Mouse (Mus musculus) liver, embryonic 14.5 days (tissue): ENCODE measurements at regions not wholly inside any gene's neighbourhood (a gene's known extent, or its start where the extent isn't known, plus 50 kb on each side); places are given as distances from the start of the nearest gene placed in this dataset.

ENCODE experiments used
- ATAC-seq: fragments of 200-750 bp; cut with Nextera tagmentation; 2 replicates; pipeline ENCODE4 v1.8.0; 2017; ENCODE audit warnings: moderate number of reproducible peaks, mild to moderate bottlenecking, moderate library complexity; ENCODE audit not compliant: insufficient read depth
- DNase-seq, 3 experiments: peaks; one replicate each; pipeline ENCODE4 v3.0.0-alpha.2; 2012 to 2013; ENCODE audit warnings: low read depth in 3 of 3, low spot score in 3 of 3
- H3K27ac ChIP-seq: fragments of 300-500 bp; sonication (generic); 2 replicates; pipeline ENCODE4 v1.5.1; 2014; ENCODE audit warnings: moderate library complexity, mild to moderate bottlenecking, control low read depth, inconsistent platforms
- H3K27me3 ChIP-seq: fragments of 300-500 bp; sonication (generic); 2 replicates; pipeline ENCODE4 v1.6.1; 2014; ENCODE audit warnings: mild to moderate bottlenecking, low read length, moderate library complexity; ENCODE audit not compliant: control insufficient read depth, insufficient read depth
- H3K36me3 ChIP-seq: fragments of 300-500 bp; sonication (generic); replicated peaks from 2 replicates; pipeline ENCODE4 v1.6.1; 2014; ENCODE audit warnings: low read depth; ENCODE audit not compliant: control insufficient read depth, insufficient read depth
- H3K4me1 ChIP-seq, 2 experiments: fragments of 200-500 bp in 1 of 2; fragments of 300-500 bp in 1 of 2; sonication (generic) in 1 of 2; replicated peaks; 2 replicates each; pipeline ENCODE4 v1.6.1; 2012 to 2014; ENCODE audit warnings: antibody characterized with exemption in 1 of 2, inconsistent platforms in 1 of 2, low read length in 1 of 2; ENCODE audit not compliant: control insufficient read depth in 2 of 2, insufficient read depth in 2 of 2
- H3K4me2 ChIP-seq: fragments of 300-500 bp; sonication (generic); 2 replicates; pipeline ENCODE4 v1.6.1; 2014; ENCODE audit warnings: low read depth, mild to moderate bottlenecking, control low read depth, moderate library complexity
- H3K4me3 ChIP-seq, 2 experiments: fragments of 200-500 bp in 1 of 2; fragments of 300-500 bp in 1 of 2; sonication (generic) in 1 of 2; 2 replicates each; pipeline ENCODE4 v1.5.1; 2012 to 2014; ENCODE audit warnings: low read depth in 2 of 2, low read length in 2 of 2, mild to moderate bottlenecking in 2 of 2, control low read depth in 1 of 2, inconsistent platforms in 1 of 2, moderate library complexity in 1 of 2; ENCODE audit not compliant: insufficient read depth in 1 of 2
- H3K9ac ChIP-seq: fragments of 300-500 bp; sonication (generic); replicated peaks from 2 replicates; pipeline ENCODE4 v1.6.1; 2014; ENCODE audit warnings: mild to moderate bottlenecking, control low read depth, moderate library complexity
- H3K9me3 ChIP-seq: fragments of 300-500 bp; sonication (generic); 2 replicates; pipeline ENCODE4 v1.6.1; 2016; ENCODE audit warnings: low read length, mixed read lengths; ENCODE audit not compliant: control insufficient read depth
- CTCF ChIP-seq: IDR thresholded peaks from 2 replicates; pipeline ENCODE4 v1.5.1; 2016; ENCODE audit warnings: antibody characterized with exemption, low read depth, control low read depth
- EP300 ChIP-seq: IDR thresholded peaks from 2 replicates; pipeline ENCODE4 v1.6.1; 2016; ENCODE audit warnings: antibody characterized with exemption, low read depth
- WGBS: fragments of 180-500 bp; shearing (Covaris S2); extraction: QIAGEN DNeasy Blood & Tissue Kit; methylation state at CpG from one replicate; pipeline ENCODE4 v1.1.7; 2014; ENCODE audit not compliant: insufficient replicate concordance; 5-methylcytosine and 5-hydroxymethylcytosine counted together

DNA sequence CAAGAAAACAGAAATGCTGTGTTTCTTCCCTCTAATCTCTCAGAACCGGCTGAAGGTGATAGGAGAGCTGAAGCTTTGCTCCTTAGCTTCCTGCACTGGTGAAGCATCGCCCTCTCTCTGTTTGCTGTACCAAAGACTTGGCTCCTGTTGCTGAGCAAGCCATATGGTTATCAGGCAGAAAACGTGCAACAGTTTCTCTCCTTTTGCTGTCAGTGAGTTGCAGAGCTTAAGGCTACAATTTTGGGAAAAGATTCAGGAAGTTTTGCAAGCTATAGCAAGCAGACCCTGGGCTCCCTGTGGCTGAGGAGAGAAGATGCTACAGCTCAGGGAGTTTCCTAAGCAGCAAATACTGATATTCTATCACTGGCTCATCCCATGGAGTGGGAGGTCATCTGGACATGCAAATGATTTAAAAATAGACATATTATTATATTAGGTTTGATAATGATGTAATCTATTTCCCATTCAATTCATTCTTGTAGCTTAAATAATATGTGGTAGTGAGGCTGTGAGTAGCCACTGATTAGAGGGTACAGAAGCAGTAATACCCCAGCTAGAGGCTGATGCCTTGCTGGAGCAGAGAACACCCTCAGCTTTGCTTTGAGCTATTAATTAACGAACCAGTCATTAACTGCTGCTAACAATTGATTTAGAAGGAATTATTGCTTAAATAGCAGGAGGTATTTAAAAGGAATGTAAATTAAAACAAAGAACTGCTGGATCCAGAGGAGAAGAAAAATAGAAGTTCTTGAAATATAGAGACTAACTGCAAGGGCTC, 240.1 kb upstream of the Emcn start:
- Histone ChIP-seq H3K4me3 (no peak overlapping the region), H3K9me3 (no peaks in the 10 kb centered on the region), H3K4me1 (no peaks in the 10 kb centered on the region), H3K27ac (no peak overlapping the region), H3K27me3 (no peaks in the 10 kb centered on the region), H3K4me2 (no peak overlapping the region), H3K36me3 (no peaks in the 10 kb centered on the region), H3K9ac (no peak overlapping the region)
- DNase-seq (no peak), ATAC-seq (no peak)
- TF ChIP-seq CTCF (no peak), EP300 (no peak)
- 45% methylated on average over 4 of the region's 4 CpGs for WGBS

DNA sequence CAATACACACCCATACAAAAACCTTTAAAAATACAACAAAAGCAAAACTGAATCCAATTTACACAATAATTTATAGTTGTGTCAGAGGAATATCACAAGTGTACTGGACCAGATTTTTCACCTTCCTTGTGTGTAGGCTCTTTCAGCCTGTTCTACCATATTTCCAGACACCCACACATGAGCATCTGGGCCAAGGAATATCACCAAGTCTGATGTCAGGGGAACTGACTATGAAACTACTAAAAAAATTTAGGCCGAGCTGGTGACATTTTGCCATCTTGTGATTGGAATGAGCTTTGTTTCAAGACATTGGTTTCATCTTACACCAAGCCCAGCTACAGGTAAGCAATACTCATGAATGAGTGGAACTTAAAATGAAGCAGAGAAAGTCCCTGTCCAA, 234.9 kb upstream of the Emcn start:
- no peak overlapping the region for H3K4me2 ChIP-seq
- H3K9me3 ChIP-seq, result no peaks in the 10 kb centered on the region
- TF ChIP-seq CTCF, result no peak
- TF ChIP-seq EP300, result no peak
- ATAC-seq (no peak), DNase-seq (no peak)
- no peak overlapping the region for H3K9ac ChIP-seq
- no peaks in the 10 kb centered on the region for H3K4me1 ChIP-seq
- no peak overlapping the region for H3K4me3 ChIP-seq
- H3K27me3 ChIP-seq, result no peaks in the 10 kb centered on the region
- H3K27ac ChIP-seq, result no peak overlapping the region
- no peaks in the 10 kb centered on the region for H3K36me3 ChIP-seq
- WGBS, result 62% methylated on average over 1 of the region's 1 CpGs

DNA sequence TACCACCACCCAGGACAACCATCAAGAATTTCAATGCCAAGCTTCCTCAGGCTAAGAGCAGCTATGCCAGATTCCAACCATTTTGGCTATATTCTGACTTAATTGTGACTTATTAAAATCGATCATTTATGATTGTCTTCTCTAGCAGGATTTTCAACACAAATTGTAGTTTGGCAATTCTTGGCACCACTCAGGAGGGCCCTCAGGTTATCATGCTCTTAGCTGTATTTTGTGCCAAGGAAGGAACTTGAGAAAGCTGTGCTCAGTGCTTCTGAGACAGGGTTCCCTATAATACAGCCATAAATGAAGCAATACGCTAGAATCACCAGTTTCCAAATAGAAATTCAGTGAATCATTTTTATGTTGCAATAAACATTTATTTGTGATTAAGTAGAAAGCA, 232.7 kb upstream of the Emcn start:
- H3K36me3 ChIP-seq, result no peaks in the 10 kb centered on the region
- H3K9me3 ChIP-seq, result no peaks in the 10 kb centered on the region
- H3K4me3 ChIP-seq, result no peak overlapping the region
- ATAC-seq (no peak), DNase-seq (no peak)
- no peaks in the 10 kb centered on the region for H3K27me3 ChIP-seq
- 70% methylated on average over 2 of the region's 2 CpGs for WGBS
- TF ChIP-seq EP300 (no peak), CTCF (no peak)
- no peak overlapping the region for H3K27ac ChIP-seq
- H3K4me1 ChIP-seq, result no peaks in the 10 kb centered on the region
- H3K9ac ChIP-seq, result no peak overlapping the region
- H3K4me2 ChIP-seq, result no peak overlapping the region

DNA sequence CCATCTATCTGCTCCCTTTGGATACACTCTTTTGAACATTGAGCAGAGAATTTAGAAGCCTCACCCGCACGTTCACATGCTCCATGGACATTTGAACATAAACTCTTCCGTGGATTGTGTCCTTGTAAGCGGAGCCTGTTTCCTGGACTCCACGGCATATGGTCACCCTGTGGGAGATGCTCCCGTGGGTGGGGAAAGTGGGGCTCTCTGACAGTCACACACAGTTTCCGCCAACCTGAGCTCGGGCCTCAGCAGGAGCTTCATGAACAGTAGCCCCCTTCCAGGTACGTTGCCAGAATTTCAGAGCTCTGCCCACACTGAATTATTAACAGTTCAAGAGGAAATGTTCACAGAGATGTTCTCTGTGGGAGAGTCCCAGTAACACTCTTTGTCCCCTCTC, 231.1 kb upstream of the Emcn start:
- H3K9ac ChIP-seq, result no peak overlapping the region
- H3K4me1 ChIP-seq, result no peaks in the 10 kb centered on the region
- ATAC-seq (no peak), DNase-seq (no peak)
- no peak overlapping the region for H3K4me3 ChIP-seq
- TF ChIP-seq EP300, result no peak
- TF ChIP-seq CTCF, result no peak
- no peaks in the 10 kb centered on the region for H3K9me3 ChIP-seq
- H3K36me3 ChIP-seq, result no peaks in the 10 kb centered on the region
- no peak overlapping the region for H3K27ac ChIP-seq
- 64% methylated on average over 9 of the region's 9 CpGs for WGBS
- H3K27me3 ChIP-seq, result no peaks in the 10 kb centered on the region
- no peak overlapping the region for H3K4me2 ChIP-seq

DNA sequence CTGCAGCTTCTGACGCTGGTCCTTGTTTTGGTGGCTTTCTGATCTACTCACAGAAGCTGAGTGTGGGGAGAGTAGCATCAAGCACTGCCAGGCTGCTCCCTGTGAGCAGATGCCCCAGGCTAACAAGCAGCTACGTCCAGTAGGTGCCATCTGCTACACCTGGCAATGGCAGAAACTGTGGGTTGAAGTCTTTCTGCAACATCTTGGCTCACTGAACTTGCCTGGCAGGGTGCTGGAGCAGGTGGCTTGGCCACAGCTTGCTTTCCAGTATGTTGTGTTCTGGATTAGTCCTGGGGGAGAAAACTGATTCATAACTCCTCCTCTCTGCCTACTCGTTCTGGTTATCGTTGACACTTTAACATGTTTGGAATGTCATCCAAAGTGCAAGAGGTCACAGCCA, 230.4 kb upstream of the Emcn start:
- Histone ChIP-seq H3K9ac (no peak overlapping the region), H3K4me3 (no peak overlapping the region), H3K9me3 (no peaks in the 10 kb centered on the region), H3K27me3 (no peaks in the 10 kb centered on the region), H3K4me1 (no peaks in the 10 kb centered on the region), H3K4me2 (no peak overlapping the region), H3K27ac (no peak overlapping the region), H3K36me3 (no peaks in the 10 kb centered on the region)
- DNase-seq (no peak), ATAC-seq (no peak)
- no peak for TF ChIP-seq CTCF
- TF ChIP-seq EP300, result no peak
- WGBS, result 65% methylated on average over 4 of the region's 4 CpGs
